20 mouse cellular contexts compared by ENCODE assay signal in genomic region chr11:36458451-36458850, GRCm38 (mm10).
DNase-seq lines count a peak whose midpoint lies in the region; ATAC-seq and TF ChIP-seq lines count a peak whose summit lies in the region.
"Had no signal": no experiment of that assay in that cellular context is flagged by ENCODE, and none has a peak within 500 bp of the region (broad histone marks: within the 10 kb centered on the region; RNA-seq: fewer than 3 reads in every experiment).

No protein-coding gene starts in this region.

- no peak overlapping the region for H3K4me3 ChIP-seq in heart, adult 2 months
- H3K4me3 ChIP-seq: embryonic facial prominence, embryonic 13.5 days; forebrain, embryonic 12.5 days; heart, embryonic 15.5 days; hindbrain, embryonic 13.5 days had no signal

- H3K36me3 ChIP-seq in heart, adult 2 months (ENCODE audit: control insufficient read depth, insufficient read depth, low read length) = no peaks in the 10 kb centered on the region
- H3K36me3 ChIP-seq: embryonic facial prominence, embryonic 13.5 days; forebrain, embryonic 12.5 days; heart, embryonic 15.5 days; hindbrain, embryonic 13.5 days had no signal

- no peaks in the 10 kb centered on the region for H3K79me2 ChIP-seq in heart, adult 2 months (replicated peaks; ENCODE audit: control insufficient read depth, insufficient read depth, low read length)

- WGBS in heart, adult 2 months = 71% methylated on average over 6 of the region's 6 CpGs

- no peak for DNase-seq in frontal cortex, postnatal 10 days (ENCODE audit: low spot score in 2 of 2)
- DNase-seq in right cerebral cortex, adult 18-20 months = peak; percentile 30
- DNase-seq in right cerebral cortex, adult 2 months (ENCODE audit: low spot score in 2 of 2) = no peak
- peak; percentile 68 for DNase-seq in brain, adult 2 months (ENCODE audit: low read depth, low spot score)
- no peak for DNase-seq in spleen, postnatal 4 days (ENCODE audit: low spot score in 2 of 2)
- no peak for DNase-seq in heart, adult 2 months
- DNase-seq: adrenal gland, adult 8-10 months; adrenal gland, postnatal 36 days; cerebellum, adult 11-12 months; cerebellum, adult 9-10 months; cerebellum, postnatal 25 days; gastrocnemius, postnatal 10 days; heart, adult 18-20 months; heart, postnatal 14 days had no signal

- TF ChIP-seq POLR2A in heart, adult 2 months (IDR thresholded peaks at IDR 0.05; ENCODE audit: insufficient read depth, low read depth, low read length) = no peak

- H3K4me1 ChIP-seq in heart, adult 2 months (ENCODE audit: control insufficient read depth, insufficient read depth, low read length) = no peaks in the 10 kb centered on the region
- H3K4me1 ChIP-seq: embryonic facial prominence, embryonic 13.5 days; heart, embryonic 15.5 days had no signal

- peak; percentile 69 for ATAC-seq in frontal cortex, adult (ENCODE audit: low TSS enrichment)
- ATAC-seq: hindbrain, postnatal 0 days had no signal

- no peak for TF ChIP-seq EP300 in heart, adult 2 months (IDR thresholded peaks at IDR 0.05; ENCODE audit: insufficient read depth, low read depth, low read length)

- TF ChIP-seq CTCF in heart, adult 2 months (IDR thresholded peaks at IDR 0.05) = no peak

- no peak overlapping the region for H3K9ac ChIP-seq in heart, adult 2 months (ENCODE audit: low read depth, low read length)
- H3K9ac ChIP-seq: embryonic facial prominence, embryonic 13.5 days; forebrain, embryonic 12.5 days; heart, embryonic 15.5 days; hindbrain, embryonic 13.5 days had no signal

- no peak overlapping the region for H3K27ac ChIP-seq in heart, adult 2 months
- H3K27ac ChIP-seq: embryonic facial prominence, embryonic 13.5 days; forebrain, embryonic 12.5 days; heart, embryonic 15.5 days; hindbrain, embryonic 13.5 days; hindbrain, postnatal 0 days had no signal

- intact Hi-C loops in heart, adult 2 months (cut with DNase I) = no loop called here

- H3K27me3 ChIP-seq in heart, adult 2 months (ENCODE audit: control insufficient read depth, insufficient read depth, low read length) = no peaks in the 10 kb centered on the region
- H3K27me3 ChIP-seq: embryonic facial prominence, embryonic 13.5 days; hindbrain, embryonic 13.5 days had no signal

Comparison
In these comparisons a context has a peak if more than half of its experiments do, and no peak if none do; other contexts are left out.
1. DNase-seq: peak in right cerebral cortex, adult 18-20 months (single experiment) and brain, adult 2 months (single experiment); none in frontal cortex, postnatal 10 days (0 of 2), right cerebral cortex, adult 2 months (0 of 2), spleen, postnatal 4 days (0 of 2) and heart, adult 2 months (0 of 2).